ENCODE assay signal across 17 mouse cellular contexts in the genomic region with DNA sequence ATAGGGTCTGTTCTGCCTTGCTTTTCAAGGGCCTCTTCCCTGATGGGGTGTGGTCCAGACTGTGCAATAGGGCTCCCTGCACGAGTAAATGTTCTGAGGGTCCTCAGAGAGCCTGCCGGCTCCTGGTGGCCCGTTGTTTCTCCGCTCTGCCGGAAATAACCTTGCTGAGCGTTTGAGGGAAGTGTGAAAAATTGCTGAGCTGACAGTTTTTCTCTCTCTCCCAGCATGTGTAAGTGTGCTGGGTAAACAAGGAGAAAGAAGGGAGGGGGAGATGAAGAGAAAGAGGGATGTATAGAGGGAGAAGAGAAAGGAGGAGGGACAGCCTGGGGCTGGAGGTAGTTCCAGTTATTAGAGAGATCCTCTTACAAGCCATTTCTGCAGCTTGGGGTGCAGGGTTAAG. TPM values are rescaled to one million over a fixed set of nuclear protein-coding genes. Genes with fewer than 3 reads are reported as not detected.
A peak's percentile ranks its signal among the peaks of the same experiment; 100 is the strongest.
DNase-seq lines count a peak whose midpoint lies in the region; ATAC-seq and TF ChIP-seq lines count a peak whose summit lies in the region.
"Had no signal": no experiment of that assay in that cellular context is flagged by ENCODE, and none has a peak within 500 bp of the region (broad histone marks: within the 10 kb centered on the region; RNA-seq: fewer than 3 reads in every experiment).

No protein-coding gene starts in this region.

- no peak overlapping the region for H3K4me3 ChIP-seq in MEL (ENCODE audit: control insufficient read depth in 1 of 2, insufficient read depth in 1 of 2, low read depth in 2 of 2, low read length in 2 of 2)
- peak overlapping the region; percentile 64 for H3K4me3 ChIP-seq in forebrain, embryonic 11.5 days (ENCODE audit: low read depth, low read length)
- H3K4me3 ChIP-seq in hindbrain, embryonic 14.5 days (replicated peaks; ENCODE audit: low read length): peak overlapping the region; percentile 90
- H3K4me3 ChIP-seq in midbrain, postnatal 0 days (ENCODE audit: low read depth, low read length): peak overlapping the region; percentile 81
- no peak overlapping the region for H3K4me3 ChIP-seq in cerebellum, adult 2 months (replicated peaks; ENCODE audit: insufficient read depth, low read depth, low read length)
- H3K4me3 ChIP-seq: embryonic facial prominence, embryonic 13.5 days; liver, embryonic 13.5 days had no signal

- no peak for TF ChIP-seq POLR2A in MEL (IDR thresholded peaks at IDR 0.05; ENCODE audit: control insufficient read depth in 1 of 2, insufficient read depth in 1 of 2, low read depth in 1 of 2, low read length in 2 of 2, poor library complexity in 1 of 2)
- no peak for TF ChIP-seq POLR2A in cerebellum, adult 2 months (IDR thresholded peaks at IDR 0.05; ENCODE audit: borderline replicate concordance, insufficient read depth, low read length)

- H3K27ac ChIP-seq in MEL (ENCODE audit: control insufficient read depth, low read depth, low read length): no peak overlapping the region
- H3K27ac ChIP-seq in forebrain, embryonic 11.5 days (ENCODE audit: low read depth, low read length): no peak overlapping the region
- H3K27ac ChIP-seq in hindbrain, embryonic 14.5 days: peak overlapping the region; percentile 56
- no peak overlapping the region; the same call in 1 of the 2 replicates for H3K27ac ChIP-seq in midbrain, postnatal 0 days (ENCODE audit: low read depth, low read length)
- no peak overlapping the region for H3K27ac ChIP-seq in cerebellum, adult 2 months (ENCODE audit: insufficient read depth, low read length)
- H3K27ac ChIP-seq: embryonic facial prominence, embryonic 13.5 days; liver, embryonic 13.5 days had no signal

- TF ChIP-seq EP300 in MEL (IDR thresholded peaks at IDR 0.05; ENCODE audit: low read depth in 1 of 2, low read length in 2 of 2): no peak

- no peaks in the 10 kb centered on the region for H3K9me3 ChIP-seq in MEL (replicated peaks; ENCODE audit: insufficient read depth, low read length)
- H3K9me3 ChIP-seq in forebrain, embryonic 11.5 days (ENCODE audit: control insufficient read depth, low read length): no peaks in the 10 kb centered on the region
- no peaks in the 10 kb centered on the region for H3K9me3 ChIP-seq in hindbrain, embryonic 14.5 days (ENCODE audit: control insufficient read depth, low read length)
- no peaks in the 10 kb centered on the region for H3K9me3 ChIP-seq in midbrain, postnatal 0 days (ENCODE audit: low read length)
- H3K9me3 ChIP-seq: embryonic facial prominence, embryonic 13.5 days; liver, embryonic 13.5 days had no signal

- no peak overlapping the region for H3K9ac ChIP-seq in MEL (ENCODE audit: control insufficient read depth, low read depth, low read length, poor library complexity, severe bottlenecking)
- H3K9ac ChIP-seq in forebrain, embryonic 11.5 days (ENCODE audit: low read length): peak overlapping the region; percentile 85; the same call in 1 of the 2 replicates
- H3K9ac ChIP-seq in hindbrain, embryonic 14.5 days: peak overlapping the region; percentile 98
- peak overlapping the region; percentile 51; the same call in 1 of the 2 replicates for H3K9ac ChIP-seq in midbrain, postnatal 0 days (replicated peaks; ENCODE audit: low read length, poor library complexity, severe bottlenecking)
- H3K9ac ChIP-seq: embryonic facial prominence, embryonic 13.5 days; liver, embryonic 13.5 days had no signal

- peaks cover 0 to under 1% of the 10 kb centered on the region in 2 experiments; a peak in 2 of 4 replicates for H3K27me3 ChIP-seq in MEL (ENCODE audit: control insufficient read depth in 1 of 2, insufficient read depth in 2 of 2, low read length in 2 of 2)
- peaks cover 17% of the 10 kb centered on the region for H3K27me3 ChIP-seq in forebrain, embryonic 11.5 days (ENCODE audit: control insufficient read depth, insufficient read depth, low read length)
- no peaks in the 10 kb centered on the region for H3K27me3 ChIP-seq in hindbrain, embryonic 14.5 days (ENCODE audit: control insufficient read depth, insufficient read depth, low read length)
- H3K27me3 ChIP-seq in midbrain, postnatal 0 days (ENCODE audit: insufficient read depth, low read length): no peaks in the 10 kb centered on the region
- no peaks in the 10 kb centered on the region for H3K27me3 ChIP-seq in cerebellum, adult 2 months (ENCODE audit: control insufficient read depth, insufficient read depth, low read length)

- peaks cover 0 to 9% of the 10 kb centered on the region in 2 experiments; a peak in 1 of 4 replicates for H3K4me1 ChIP-seq in MEL (ENCODE audit: control insufficient read depth in 1 of 2, insufficient read depth in 2 of 2, low read length in 2 of 2)
- peaks cover 14% of the 10 kb centered on the region; the same call in 1 of the 2 replicates for H3K4me1 ChIP-seq in forebrain, embryonic 11.5 days (replicated peaks; ENCODE audit: control insufficient read depth, insufficient read depth, low read length)
- H3K4me1 ChIP-seq in hindbrain, embryonic 14.5 days (replicated peaks; ENCODE audit: control insufficient read depth, insufficient read depth, low read length): peaks cover 38% of the 10 kb centered on the region
- H3K4me1 ChIP-seq in midbrain, postnatal 0 days (ENCODE audit: insufficient read depth, low read length): peaks cover 34% of the 10 kb centered on the region
- H3K4me1 ChIP-seq in cerebellum, adult 2 months (ENCODE audit: control insufficient read depth, insufficient read depth, low read length): peaks cover 4% of the 10 kb centered on the region; the same call in 1 of the 2 replicates

- peak overlapping the region; percentile 80 for H3K4me2 ChIP-seq in forebrain, embryonic 11.5 days (ENCODE audit: low read depth, low read length, severe bottlenecking)
- peak overlapping the region; percentile 78 for H3K4me2 ChIP-seq in hindbrain, embryonic 14.5 days (replicated peaks)
- peak overlapping the region; percentile 91 for H3K4me2 ChIP-seq in midbrain, postnatal 0 days (ENCODE audit: low read depth, low read length, poor library complexity, severe bottlenecking)
- H3K4me2 ChIP-seq: embryonic facial prominence, embryonic 13.5 days; liver, embryonic 13.5 days had no signal

- WGBS in forebrain, embryonic 11.5 days: 60% methylated on average over 6 of the region's 6 CpGs
- 14% methylated on average over 6 of the region's 6 CpGs for WGBS in hindbrain, embryonic 14.5 days
- WGBS in midbrain, postnatal 0 days: 14% methylated on average over 6 of the region's 6 CpGs
- WGBS in cerebellum, adult 2 months: 49% methylated on average over 6 of the region's 6 CpGs

- TF ChIP-seq CTCF in MEL (IDR thresholded peaks at IDR 0.05 in 2 of 3, conservative IDR thresholded peaks at IDR 0.05 in 1 of 3; ENCODE audit: control insufficient read depth in 1 of 3, insufficient read depth in 1 of 3, low read depth in 2 of 3, low read length in 3 of 3, poor library complexity in 1 of 3, severe bottlenecking in 1 of 3): no peak
- TF ChIP-seq CTCF in midbrain, postnatal 0 days (IDR thresholded peaks at IDR 0.05): no peak
- TF ChIP-seq CTCF in cerebellum, adult 2 months (IDR thresholded peaks at IDR 0.05; ENCODE audit: borderline replicate concordance, insufficient read depth, low read depth, low read length): no peak

- DNase-seq in MEL (ENCODE audit: low read depth, low spot score): no peak
- DNase-seq in forebrain, embryonic 11.5 days (ENCODE audit: low spot score): no peak
- no peak for DNase-seq in hindbrain, embryonic 14.5 days (ENCODE audit: low spot score)
- no peak for DNase-seq in midbrain, postnatal 0 days (ENCODE audit: low spot score)
- no peak for DNase-seq in cerebellum, adult 18-20 months
- no peak for DNase-seq in right cerebral cortex, postnatal 14 days
- no peak for DNase-seq in cerebellum, adult 2 months
- DNase-seq: heart, adult 18-20 months; kidney, adult 2 months; layer of hippocampus, adult 9-11 months; liver, embryonic 13.5 days; thymus, adult 2 months had no signal

- TF ChIP-seq RAD21 in MEL (IDR thresholded peaks at IDR 0.05; ENCODE audit: low read depth, low read length): no peak

- no peak for ATAC-seq in forebrain, embryonic 11.5 days (replicated peaks; ENCODE audit: low FRiP score)
- no peak for ATAC-seq in hindbrain, embryonic 14.5 days (ENCODE audit: low FRiP score)
- no peak for ATAC-seq in midbrain, postnatal 0 days (ENCODE audit: low FRiP score)

- H3K36me3 ChIP-seq in MEL (ENCODE audit: control insufficient read depth in 1 of 2, insufficient read depth in 2 of 2, low read length in 2 of 2): peaks cover 0 to 3% of the 10 kb centered on the region in 2 experiments; a peak in 2 of 4 replicates
- H3K36me3 ChIP-seq in forebrain, embryonic 11.5 days (ENCODE audit: control insufficient read depth, insufficient read depth, low read length): no peaks in the 10 kb centered on the region
- peaks cover 26% of the 10 kb centered on the region for H3K36me3 ChIP-seq in hindbrain, embryonic 14.5 days (replicated peaks; ENCODE audit: control insufficient read depth, insufficient read depth)
- H3K36me3 ChIP-seq in midbrain, postnatal 0 days (ENCODE audit: insufficient read depth, low read length): no peaks in the 10 kb centered on the region
- H3K36me3 ChIP-seq: embryonic facial prominence, embryonic 13.5 days; liver, embryonic 13.5 days had no signal

- H3K79me2 ChIP-seq in MEL (ENCODE audit: control insufficient read depth, insufficient read depth, low read length, poor library complexity): no peaks in the 10 kb centered on the region

RNA-seq across cellular contexts. Expression of a gene that starts 3.0 kb away (rescaled TPM):
- not detected in 2 replicates for total RNA-seq in MEL (2012; rRNA removed)
- polyA plus RNA-seq in MEL (2012; ENCODE audit: insufficient read depth in 1 of 2, insufficient read length in 2 of 2, low read depth in 1 of 2, low replicate concordance in 2 of 2, missing spikeins in 1 of 2): not detected
- polyA plus RNA-seq in forebrain, embryonic 11.5 days (2014; fragmentation: Nextera tagmentation; extraction: Ambion mirVana): 10.0 and 11.3 TPM in 2 replicates
- 10.9 and 13.6 TPM in 2 replicates for polyA plus RNA-seq in hindbrain, embryonic 14.5 days (2014; fragmentation: Nextera tagmentation; extraction: Ambion mirVana)
- total RNA-seq in midbrain, postnatal 0 days (2014; rRNA removed): 6.7 and 10.8 TPM in 2 replicates
- polyA plus RNA-seq in midbrain, postnatal 0 days (2015; fragmentation: Nextera tagmentation; extraction: Ambion mirVana): 2.2 and 2.3 TPM in 2 replicates
- polyA plus RNA-seq in cerebellum, adult 2 months (2012; rRNA removed): 14.8 and 15.4 TPM in 2 replicates
- total RNA-seq: gastrocnemius, adult 18-20 months; heart, adult 18-20 months; heart, postnatal 25 days; monocyte, adult 5-6 weeks had no signal
- polyA plus RNA-seq: C2C12; kidney, adult 2 months; liver, embryonic 13.5 days had no signal

RNA-seq across cellular contexts. Expression of a gene that starts 21.0 kb away (rescaled TPM):
- 27.4 and 31.3 TPM in 2 replicates for total RNA-seq in MEL (2012; rRNA removed)
- 10 to 100 TPM in 1 of 2 experiments, not detected in 1; 48.6 TPM for polyA plus RNA-seq in MEL (2012; ENCODE audit: insufficient read depth in 1 of 2, insufficient read length in 2 of 2, low read depth in 1 of 2, low replicate concordance in 2 of 2, missing spikeins in 1 of 2)
- 14.3 and 15.0 TPM in 2 replicates for polyA plus RNA-seq in forebrain, embryonic 11.5 days (2014; fragmentation: Nextera tagmentation; extraction: Ambion mirVana)
- 22.5 and 26.2 TPM in 2 replicates for polyA plus RNA-seq in hindbrain, embryonic 14.5 days (2014; fragmentation: Nextera tagmentation; extraction: Ambion mirVana)
- total RNA-seq in midbrain, postnatal 0 days (2014; rRNA removed): 24.5 and 46.1 TPM in 2 replicates
- polyA plus RNA-seq in midbrain, postnatal 0 days (2015; fragmentation: Nextera tagmentation; extraction: Ambion mirVana): 24.8 and 29.5 TPM in 2 replicates
- polyA plus RNA-seq in cerebellum, adult 2 months (2012; rRNA removed): 138 TPM in 2 replicates

RNA-seq across cellular contexts. Expression of a gene that starts 59.1 kb away (rescaled TPM):
- not detected in 2 replicates for total RNA-seq in MEL (2012; rRNA removed)
- polyA plus RNA-seq in MEL (2012; ENCODE audit: insufficient read depth in 1 of 2, insufficient read length in 2 of 2, low read depth in 1 of 2, low replicate concordance in 2 of 2, missing spikeins in 1 of 2): not detected
- polyA plus RNA-seq in forebrain, embryonic 11.5 days (2014; fragmentation: Nextera tagmentation; extraction: Ambion mirVana): 3.4 and 3.5 TPM in 2 replicates
- polyA plus RNA-seq in hindbrain, embryonic 14.5 days (2014; fragmentation: Nextera tagmentation; extraction: Ambion mirVana): 1.6 and 2.3 TPM in 2 replicates
- total RNA-seq in midbrain, postnatal 0 days (2014; rRNA removed): 2.7 TPM in 1 of 2 replicates, not detected in the other
- polyA plus RNA-seq in midbrain, postnatal 0 days (2015; fragmentation: Nextera tagmentation; extraction: Ambion mirVana): 0.58 and 0.90 TPM in 2 replicates
- 2.6 TPM in 2 replicates for polyA plus RNA-seq in cerebellum, adult 2 months (2012; rRNA removed)
- total RNA-seq: monocyte, adult 5-6 weeks had no signal
- polyA plus RNA-seq: C2C12 had no signal

Comparison
In these comparisons a context has a peak if more than half of its experiments do, and no peak if none do; other contexts are left out.
1. H3K4me3 ChIP-seq: peak in forebrain, embryonic 11.5 days (single experiment), hindbrain, embryonic 14.5 days (single experiment) and midbrain, postnatal 0 days (single experiment); none in MEL (0 of 2) and cerebellum, adult 2 months (single experiment).
2. Peak in every context shown above with its lines, with median percentiles within 50 percentile points of each other: H3K4me2 ChIP-seq.